Mouse (Mus musculus) kidney, postnatal 4 days (tissue): ENCODE measurements at regions not wholly inside any gene's neighbourhood (a gene's known extent, or its start where the extent isn't known, plus 50 kb on each side); places are given as distances from the start of the nearest gene placed in this dataset.

Experiments used
- DNase-seq, 2 experiments: peaks; one replicate each; pipeline ENCODE4 v3.0.0; 2021; ENCODE audit warnings: mixed read lengths in 2 of 2

DNA sequence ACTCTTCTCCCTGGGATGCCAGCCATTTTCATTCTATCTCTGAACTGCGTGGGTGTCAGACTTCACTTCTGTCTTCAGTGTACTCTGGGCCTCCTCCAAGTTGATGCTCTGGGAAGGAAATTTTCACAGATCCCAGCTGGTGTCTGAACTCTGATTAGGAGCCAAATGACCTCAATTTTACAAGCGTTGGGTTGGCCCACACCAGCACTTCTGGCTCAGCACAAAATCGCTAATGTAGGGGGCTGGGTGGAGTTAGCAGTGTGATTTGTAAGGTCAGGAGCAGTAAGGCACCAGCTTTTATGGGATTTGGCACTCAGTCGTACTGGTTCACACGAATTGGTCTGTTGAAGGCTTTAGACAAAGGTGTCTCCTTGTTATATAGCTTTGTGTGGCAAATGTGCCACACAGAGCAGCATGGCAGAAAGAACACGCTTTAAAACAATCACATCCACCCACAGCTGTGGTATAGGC is 576.3 kb upstream of the Kdm8 start:
- peak; percentile 45 to 65 for DNase-seq

DNA sequence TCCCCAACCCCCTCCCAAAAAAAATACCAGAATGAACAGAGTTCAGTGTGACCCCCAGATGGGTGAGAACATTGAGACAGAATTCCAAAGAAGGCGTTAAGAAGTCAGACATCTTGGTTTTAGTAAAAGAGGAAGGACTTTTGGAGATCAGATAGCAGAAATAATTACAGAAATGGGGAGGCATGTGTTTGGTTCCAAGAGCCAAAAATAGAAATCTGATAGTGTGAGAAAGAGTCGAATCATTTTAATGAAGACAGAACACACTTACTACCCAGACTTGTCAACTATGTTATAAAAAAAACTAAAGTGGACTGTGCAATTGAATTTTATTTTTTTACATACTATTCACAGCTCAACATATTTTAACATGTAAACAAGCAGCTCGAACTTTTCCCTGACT is 575.9 kb upstream of the Kdm8 start:
- DNase-seq: no peak

DNA sequence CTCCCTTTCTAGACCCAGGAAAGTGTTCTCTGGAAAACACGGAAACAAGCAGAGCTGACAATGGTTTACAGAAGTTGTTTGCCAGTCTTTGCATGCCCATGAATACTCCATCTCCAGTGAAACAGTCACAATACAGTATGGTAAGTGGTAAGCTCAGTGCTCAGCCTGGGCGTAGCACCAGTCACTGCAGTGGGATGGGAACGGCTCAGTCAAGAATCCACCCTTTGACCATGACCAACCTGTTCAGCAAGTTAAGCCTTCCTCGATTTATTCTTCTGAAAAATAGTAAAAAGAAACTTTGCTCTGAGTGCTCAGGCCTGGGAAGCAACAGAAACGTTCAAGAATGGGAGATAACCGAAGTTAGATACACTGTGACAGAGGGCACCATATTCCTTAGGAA is 563.7 kb upstream of the Kdm8 start:
- DNase-seq: no peak

DNA sequence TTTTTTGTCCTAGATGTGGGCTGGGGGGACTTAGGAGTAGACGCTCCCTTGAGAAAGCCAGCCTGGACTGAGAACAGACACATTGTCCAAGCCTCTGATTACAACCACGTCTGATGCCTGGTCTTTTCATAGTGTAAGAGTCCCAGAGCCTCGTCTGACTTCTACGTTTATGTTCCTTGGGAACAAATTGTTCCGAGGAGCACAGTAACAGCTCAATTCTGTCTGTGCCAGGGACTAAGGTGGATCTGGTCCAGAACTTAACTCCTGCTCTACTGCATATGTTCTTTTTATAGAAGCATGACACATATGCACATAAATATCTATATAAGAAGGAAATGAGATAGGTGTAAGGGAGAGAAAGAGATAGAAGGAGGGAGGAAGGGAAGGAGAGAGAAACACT is 537.2 kb upstream of the Kdm8 start:
- DNase-seq: no peak

DNA sequence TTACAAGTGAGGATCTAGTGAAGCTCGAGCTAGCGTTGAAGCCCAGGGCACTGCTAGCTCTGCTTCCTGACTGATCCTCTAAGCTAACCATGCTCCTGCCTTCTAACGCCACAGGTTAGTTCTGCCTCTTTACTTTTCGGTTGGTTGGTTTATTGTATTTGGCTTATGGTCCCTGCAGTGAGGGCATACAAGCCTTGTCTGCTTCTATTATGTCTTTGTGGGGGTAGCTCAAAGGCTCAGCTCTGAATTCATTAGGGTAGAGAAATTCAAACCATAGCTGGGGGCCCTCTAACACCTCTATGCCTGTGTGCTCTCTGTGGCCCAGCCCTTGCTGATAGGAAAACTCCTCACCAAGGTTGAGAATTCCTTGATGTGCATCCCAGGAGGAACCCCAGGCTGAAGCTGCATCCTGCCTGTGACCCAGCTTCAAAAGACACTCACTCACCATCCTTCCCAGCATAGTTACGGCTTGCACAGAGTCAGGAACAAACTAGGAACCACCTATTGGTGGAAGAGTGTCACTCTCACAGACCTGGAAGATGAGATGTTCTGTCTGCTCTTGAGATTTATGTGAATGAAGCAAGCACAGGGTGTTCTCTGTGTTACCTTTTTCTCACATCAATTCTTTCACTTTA is 536.7 kb upstream of the Kdm8 start:
- DNase-seq: no peak

DNA sequence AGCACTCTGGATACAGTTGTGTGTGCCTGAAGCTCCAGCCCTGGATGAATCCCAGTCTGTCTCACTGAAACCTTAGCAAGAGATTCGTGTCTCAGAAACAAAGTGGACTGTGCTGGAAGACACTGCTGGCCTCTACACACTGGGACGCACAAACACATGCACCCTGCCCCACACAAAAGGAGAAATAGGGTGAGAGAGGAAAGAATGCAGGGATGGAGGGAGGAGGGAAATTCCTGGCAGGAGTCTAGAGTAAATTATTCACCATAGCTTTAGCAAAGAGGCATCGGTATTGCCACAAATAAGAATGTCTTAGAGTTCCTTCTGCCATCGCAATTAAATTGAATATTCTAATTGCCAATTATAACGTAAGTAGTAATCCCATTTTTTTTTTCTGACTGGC is 530.4 kb upstream of the Kdm8 start:
- DNase-seq: peak in 1 of 2 experiments; percentile 21

DNA sequence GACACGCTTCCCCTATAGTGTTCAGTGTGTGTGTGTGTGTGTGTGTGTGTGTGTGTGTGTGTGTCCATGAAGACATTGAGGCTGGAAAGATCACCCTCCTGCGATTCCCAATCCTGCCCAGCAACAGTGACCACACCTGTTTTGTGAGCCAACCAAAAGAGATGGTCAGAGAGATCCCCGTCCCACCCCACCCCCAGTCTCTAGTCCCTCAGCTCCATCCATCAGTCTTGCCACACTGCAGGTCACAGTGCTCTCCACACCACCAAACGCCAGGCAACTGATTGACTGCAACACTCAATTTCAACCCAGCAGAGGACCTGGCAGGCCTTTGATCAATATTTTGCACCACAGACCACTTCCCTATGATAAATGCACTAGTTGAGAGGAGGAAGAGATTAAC is 530.0 kb upstream of the Kdm8 start:
- DNase-seq: no peak

DNA sequence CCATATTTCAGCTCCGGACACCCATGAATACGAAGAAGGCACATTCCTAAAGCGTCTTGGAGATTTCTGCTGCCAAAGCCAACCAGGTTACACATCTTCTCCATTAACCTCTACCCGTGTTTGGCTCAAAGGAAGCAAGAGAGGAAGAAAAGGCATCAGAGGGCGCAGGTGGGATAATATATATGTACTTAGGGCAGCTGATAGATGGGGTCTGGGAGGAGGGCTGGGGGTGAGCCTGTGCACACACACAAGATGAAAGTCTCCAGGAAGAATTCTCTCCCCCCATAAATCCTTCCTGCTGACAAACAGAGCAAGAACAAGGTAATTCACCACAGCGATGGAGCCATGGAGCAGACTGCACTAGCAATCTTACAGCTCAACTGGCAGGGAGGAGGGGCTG is 529.5 kb upstream of the Kdm8 start:
- DNase-seq: no peak

DNA sequence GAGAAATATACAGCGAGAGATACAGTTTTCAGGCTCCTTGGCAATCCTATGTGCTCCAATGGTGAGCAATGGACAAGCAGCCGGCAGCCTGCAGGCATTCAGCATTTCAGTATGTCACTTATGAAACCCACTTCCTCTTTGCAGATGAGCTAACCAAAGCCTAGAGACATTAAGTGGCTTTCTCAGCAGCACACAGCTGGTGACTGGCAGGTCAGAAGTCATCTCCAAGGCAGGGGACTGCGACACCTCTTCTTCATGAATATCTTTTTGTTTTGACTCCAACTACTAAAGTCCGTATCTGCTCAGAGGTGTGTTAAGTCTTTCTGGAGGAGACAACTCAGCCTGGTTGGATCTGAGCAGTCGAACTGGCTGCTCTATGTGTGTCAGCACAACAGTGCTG is 528.8 kb upstream of the Kdm8 start:
- no peak for DNase-seq

DNA sequence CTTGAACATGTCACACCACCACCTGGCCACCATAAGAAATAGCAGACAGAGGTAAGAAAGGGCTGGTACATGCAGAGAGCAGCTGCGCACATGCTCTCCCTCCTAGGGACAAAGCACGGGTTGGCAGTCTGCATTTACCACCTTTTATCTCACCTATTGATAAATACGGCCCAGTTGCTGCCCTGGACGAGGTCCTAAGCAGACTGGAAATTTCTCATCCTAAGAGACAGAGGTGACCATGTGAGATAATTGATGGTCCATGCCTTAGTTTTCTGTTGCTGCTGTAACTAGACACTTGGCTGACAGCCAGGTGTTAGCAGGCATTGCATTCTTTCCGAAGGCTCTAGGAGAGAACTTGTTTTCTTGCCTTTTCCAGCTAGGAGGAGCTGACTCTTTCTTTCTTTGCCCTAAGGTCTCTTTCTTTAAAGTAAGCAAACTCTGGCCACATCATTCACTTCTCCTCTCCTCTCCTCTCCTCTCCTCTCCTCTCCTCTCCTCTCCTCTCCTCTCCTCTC is 526.8 kb upstream of the Kdm8 start:
- DNase-seq: peak; percentile 51 to 70

DNA sequence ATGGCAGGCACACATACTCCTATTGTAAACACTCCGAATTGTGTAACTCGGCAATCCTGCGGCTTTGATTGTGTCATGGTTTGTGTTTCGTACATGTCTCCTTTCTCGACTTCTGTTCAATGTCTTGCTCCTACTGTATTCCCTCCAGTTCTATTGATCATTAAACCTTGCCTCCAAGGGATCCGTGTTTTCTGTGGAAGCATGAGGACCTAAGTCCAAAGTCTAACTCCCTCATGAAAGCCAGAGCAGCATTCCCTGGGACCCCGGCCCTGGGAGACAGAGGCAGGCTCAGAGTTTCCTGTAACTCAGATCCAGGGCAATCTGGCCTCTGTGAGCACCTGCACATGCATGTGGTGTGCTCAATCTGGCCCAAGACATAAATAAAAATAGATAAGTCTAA is 521.7 kb upstream of the Kdm8 start:
- DNase-seq: peak in 1 of 2 experiments; percentile 24

DNA sequence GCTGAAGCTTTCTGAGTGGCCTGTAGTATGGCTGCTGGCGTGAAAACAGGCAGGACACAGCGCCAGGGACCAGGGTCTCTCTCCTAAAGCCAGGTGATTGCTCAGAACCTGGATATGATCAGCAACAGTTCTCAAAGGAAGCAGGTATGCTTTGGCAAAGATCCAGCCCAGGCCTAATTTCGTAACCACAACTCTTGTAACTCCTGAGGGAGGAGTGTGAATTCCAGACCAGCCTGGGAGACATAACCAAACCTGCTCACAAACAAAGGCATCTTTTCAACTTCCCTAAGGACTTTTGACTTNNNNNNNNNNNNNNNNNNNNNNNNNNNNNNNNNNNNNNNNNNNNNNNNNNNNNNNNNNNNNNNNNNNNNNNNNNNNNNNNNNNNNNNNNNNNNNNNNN is 510.9 kb upstream of the Kdm8 start:
- no peak for DNase-seq

DNA sequence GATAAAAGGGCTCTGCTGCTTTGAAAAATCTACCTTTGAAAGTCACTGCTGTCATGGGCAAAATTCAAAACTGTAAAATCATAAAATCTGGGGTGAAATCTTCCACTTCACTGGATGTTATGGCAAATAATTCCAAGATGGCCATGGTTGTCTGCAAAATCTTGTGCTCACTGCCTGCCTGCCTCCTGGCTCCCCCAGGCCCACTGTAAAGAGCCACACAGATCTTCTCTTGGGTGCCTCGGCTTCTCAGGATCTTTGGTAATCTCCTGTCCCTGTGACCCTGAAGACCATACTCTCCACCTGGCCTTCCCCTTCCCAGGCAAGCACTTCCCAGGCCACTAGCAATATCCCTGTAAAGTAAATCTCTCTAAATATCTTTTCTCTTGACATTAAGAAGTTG is 505.1 kb upstream of the Kdm8 start:
- DNase-seq: no peak

DNA sequence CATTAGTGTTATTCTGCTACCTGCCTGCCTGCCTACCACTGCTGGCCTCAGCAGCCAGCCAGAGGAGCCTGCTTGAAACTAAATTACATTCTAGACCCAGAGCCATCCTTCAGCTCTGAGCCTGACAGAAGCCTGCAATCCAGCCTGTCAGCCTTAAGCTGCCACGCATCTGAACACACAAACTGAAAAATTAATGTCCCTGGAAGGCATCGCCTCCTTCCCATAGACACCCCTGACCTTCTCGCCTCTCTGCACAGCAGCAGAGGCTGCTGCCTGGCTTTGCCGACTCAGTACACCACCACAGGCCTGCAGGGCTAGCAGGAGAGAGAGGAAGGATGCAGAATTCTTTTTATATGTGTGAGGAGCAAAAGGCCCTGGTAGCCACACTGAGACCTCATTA is 502.9 kb upstream of the Kdm8 start:
- DNase-seq: no peak

DNA sequence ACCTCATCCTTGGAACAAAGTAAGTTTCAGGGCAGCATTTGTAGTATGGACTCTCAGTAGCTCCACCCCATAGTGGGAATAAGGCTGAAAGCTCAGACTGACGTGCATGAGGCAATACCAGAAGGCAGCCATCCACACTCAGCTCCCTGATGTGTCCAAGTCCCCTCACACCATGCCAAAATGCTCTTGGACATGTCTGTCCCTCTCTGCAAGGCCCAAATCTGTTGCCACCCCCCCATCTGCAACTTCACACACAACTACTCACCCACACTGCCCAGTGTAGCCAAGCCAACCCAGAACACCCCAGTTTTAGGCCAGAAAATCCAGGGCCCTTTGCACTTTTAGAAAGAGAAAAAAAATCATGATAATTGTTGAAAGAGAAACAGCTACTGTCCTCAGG is 498.1 kb upstream of the Kdm8 start:
- no peak for DNase-seq

DNA sequence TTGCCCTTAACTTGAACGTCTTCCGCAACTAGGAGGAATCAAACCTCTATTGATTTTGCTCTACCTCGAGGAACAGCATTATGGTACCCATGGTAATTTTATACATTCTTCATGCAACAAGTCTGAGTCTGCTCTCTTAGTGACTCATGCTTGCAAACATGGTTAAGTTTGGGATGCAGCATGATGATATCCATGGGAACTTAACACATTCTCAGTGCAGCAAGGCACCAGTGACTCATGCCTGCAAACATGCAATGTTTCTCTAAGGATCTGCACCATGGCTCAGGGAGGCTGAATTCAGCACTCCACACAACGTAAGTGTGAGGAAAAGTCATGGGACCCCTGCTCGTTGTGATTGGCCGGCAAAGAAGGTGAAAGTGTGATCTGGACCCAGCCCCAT is 487.1 kb upstream of the Kdm8 start:
- no peak for DNase-seq

DNA sequence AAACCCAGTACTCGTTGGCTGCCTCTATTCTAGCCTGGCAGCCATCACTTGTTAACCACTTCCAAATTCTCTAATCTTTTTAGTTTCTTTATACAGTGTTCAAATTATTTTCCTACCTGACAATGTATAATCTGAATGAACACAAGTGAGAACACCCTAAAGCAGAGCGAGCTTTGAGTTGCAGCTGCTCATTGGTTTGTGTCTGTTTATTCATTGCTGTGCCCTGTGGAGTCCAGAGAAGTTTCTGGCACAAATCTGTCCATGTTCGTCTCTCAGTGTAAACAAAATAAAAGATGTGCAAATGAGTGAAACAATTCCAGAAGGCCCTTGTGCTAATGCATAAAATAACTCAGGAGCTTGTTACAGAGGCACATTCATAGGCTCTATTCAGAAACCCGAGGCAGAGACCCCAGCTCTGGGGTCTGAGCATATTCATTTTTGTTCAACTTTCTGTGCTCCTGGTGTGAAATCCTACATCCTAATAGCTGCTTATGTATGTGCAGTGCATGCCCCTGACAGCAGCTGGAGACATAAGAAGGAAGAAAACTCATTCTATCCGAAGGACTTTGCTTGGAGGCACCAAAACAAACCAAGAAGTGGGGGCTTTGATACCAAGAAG is 469.5 kb upstream of the Kdm8 start:
- DNase-seq: no peak

DNA sequence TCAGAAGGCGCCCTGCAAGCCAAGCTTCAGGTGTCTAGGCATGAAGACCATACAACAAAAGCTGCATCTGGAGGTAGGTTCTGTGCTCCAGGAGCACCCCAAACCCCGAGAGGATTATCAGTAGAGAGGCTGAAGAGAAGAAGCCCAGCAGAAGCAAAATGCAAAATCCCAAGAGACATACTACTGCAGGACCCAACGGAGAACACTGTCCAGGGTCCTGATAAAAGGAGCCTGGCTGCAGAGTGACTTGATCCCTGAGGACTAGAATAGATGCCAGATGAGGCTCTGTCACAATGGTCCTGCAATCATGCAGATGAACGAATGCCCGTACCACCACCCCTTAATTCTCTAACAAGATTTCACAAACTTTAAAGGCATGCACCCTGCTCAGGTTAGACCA is 455.0 kb upstream of the Kdm8 start:
- peak; percentile 67 to 74 for DNase-seq

DNA sequence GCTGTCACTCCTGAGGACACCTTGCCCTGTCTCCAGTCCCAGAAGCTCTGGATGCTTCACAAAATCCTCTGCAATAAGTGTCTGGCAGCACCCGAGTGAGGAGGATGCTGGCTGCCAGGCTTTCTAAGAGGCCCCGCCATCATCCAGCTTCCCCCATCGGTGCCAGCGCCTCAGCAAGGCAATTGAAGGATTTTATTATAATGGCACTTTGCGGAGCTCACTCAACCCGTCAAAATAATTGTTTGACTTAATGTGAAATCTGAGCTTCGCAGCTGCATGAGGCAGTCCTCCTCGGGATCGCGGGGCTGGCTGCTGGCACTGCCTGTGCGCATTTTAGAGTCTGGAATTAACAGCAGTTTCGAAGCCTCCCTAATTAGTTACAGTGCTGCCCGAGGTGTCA is 453.8 kb upstream of the Kdm8 start:
- peak in 1 of 2 experiments; percentile 3 for DNase-seq

DNA sequence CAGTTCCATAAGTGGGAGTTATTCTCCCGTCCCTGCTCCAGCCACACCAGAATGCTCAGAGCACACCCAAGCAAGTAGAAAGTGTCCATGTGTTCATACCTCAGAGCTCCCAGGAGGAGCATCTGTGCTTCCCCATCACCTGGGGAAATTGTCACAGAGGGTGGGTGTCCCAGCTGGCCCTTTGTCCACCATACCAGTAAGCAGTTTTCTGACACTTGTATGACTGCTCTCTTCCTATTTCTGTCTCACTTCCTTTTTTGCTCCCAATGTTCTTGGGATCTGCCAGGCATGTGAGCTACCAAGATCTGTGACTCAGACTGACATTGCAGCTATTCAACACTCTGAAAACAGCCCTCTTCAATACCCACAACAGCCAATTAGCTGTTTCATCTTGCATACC is 447.9 kb upstream of the Kdm8 start:
- no peak for DNase-seq

DNA sequence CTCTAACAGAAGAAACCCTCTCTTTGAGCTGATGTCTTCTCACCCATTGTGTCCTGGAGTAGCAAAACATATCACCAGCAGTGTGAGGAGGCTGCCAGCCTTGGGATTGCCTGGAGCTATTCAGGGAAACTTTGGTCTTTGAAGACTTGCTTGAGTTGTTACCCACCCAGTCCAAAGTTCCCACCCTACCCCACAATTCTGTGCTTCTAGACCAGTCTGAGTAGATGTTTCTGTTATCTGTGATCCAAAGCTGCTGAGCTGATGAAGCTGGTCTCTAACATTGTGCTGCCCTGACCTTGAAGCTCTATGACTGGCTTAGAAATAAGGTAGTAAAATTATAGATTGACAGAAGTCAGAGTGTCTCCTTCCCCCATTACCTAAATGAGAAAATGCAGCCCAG is 443.8 kb upstream of the Kdm8 start:
- DNase-seq: no peak

DNA sequence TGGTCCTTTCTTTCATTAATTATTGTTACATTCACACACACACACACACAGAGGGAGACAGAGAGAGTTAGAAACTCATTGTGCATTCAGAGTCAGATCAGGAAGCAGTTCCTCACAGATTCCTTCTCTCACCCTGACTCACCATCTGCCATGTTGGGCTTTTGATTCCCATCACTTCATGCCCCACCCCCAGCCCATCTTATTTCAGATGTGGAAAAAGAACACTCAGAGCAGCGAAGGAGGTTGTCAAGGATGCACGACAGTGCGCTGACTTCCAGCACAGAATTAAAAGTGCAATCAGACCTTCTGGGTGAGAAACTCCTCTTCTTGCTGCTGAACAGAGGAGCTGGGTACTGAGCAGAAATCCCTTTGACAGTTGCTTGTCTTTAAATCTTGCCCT is 438.8 kb upstream of the Kdm8 start:
- DNase-seq: no peak

DNA sequence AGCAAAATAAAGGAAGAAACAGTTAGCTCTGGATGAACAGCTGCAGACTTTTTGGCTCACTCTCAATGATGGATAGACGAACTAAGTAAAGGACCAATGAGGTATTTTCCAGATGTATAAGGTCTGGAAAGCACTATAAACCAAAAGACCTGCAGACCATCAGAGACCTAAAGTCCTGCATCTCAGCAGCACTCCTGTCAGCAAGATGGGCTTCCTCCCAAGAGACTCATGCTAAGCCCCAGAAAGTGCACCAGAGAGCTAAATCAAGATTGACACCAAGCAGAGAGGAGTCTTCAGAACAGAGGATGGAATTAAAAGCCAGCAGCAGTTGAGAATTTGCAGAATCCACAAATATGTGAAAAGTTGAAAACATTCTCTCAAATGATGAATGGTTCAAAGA is 425.2 kb upstream of the Kdm8 start:
- DNase-seq: no peak

DNA sequence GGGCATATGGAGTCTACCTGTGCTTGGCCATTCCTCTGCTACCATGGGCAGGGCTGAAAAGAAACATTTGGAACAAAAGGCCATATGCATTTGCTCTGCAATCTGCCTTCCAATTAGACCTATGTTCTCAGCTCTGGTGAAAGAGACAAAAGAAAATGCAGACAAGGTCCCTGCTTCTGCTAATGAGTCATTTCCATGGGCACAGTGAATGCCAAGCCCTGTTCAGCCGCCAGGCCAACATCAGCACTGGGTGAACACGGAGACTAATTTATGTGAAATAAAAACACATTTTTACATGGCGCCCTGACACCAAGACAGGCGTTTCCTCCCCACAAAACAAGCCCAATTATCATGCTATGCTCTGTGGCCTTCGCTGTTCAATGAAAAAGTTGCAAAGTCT is 419.5 kb upstream of the Kdm8 start:
- DNase-seq: no peak

DNA sequence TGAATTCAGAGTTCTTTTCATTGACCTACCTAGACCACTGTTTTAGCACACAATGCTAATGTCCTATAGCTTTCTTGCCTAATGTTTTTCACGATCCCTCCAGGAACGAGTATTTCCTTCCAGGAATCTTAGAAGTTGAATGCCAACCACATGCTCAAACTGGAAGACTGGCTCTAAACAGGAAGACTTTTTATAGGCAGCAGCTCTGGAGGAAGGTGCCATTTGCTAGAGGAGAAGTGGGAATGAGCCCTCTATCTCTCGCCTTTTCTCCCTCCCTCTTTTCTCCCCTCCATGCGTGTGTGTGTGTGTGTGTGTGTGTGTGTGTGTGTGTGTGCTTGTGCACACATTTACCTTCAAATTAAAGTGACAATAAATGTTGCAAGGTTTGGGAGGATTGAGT is 410.7 kb upstream of the Kdm8 start:
- DNase-seq: no peak
